Mouse (Mus musculus): Measurements from ENCODE around the gene Tsg101.
"Not testable (repeated sequence)": the region's sequence is repeated elsewhere in the genome, so short reads cannot be mapped to it uniquely, and the experiment has no call there.

The Tsg101 gene

DNA sequence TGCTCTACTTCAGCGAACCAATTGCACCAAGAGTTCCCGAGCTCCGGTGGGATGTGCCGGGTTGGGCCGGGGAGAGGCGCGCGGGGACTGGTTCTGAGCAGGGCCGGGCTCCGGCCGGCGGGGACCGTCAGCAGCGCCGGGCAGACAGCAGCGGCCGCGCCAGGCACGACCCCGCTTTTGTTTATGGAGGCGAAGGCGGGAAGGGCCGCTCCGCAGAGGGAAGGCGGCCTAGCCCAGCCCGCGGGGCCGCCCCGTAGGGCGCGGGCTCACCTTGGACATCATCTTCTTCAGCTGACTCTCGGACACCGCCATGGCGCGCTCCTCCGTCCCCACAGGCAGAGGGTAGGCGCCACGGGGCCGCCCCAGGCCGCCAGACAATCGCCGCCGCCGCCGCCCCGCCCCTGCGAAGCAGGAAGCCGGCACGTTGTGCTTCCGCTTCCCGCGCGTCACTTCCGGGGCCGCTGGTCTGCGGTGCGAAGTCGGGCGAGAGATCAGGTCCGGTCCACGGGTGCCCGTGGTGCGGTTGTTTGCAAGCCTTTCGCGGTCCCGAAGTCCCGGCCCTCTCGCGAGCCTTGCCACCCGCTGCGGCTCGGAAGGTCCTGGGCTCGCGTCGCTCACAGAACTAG lies at the start of gene Tsg101:
Gene Tsg101, minus strand, starts transcription at position 419 of the 626 bp plus-strand sequence.
- peak; percentile 95 for DNase-seq (ENCODE audit: low read depth, low spot score)

DNA sequence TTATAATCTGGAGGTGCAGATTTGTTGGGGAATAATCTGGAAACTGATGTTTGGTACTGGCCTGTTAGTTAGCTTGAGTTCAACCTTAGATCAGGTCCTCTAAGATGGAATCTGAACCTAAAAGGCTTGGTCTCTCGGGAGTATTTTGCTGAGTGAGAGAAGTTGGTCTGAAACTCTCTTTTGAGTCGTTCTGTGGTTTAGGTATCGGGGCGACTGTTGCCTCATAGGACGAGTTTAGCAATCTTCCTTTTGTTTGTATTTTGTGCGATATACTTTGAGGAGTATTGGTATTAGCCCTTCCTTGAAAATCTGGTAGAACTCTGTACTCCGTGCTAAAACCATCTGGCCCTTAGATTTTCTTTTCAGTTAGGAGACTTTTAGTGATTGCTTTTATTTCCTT lies 44.3 kb upstream of the Tsg101 start:
- no peak for DNase-seq (ENCODE audit: low read depth, low spot score)

DNA sequence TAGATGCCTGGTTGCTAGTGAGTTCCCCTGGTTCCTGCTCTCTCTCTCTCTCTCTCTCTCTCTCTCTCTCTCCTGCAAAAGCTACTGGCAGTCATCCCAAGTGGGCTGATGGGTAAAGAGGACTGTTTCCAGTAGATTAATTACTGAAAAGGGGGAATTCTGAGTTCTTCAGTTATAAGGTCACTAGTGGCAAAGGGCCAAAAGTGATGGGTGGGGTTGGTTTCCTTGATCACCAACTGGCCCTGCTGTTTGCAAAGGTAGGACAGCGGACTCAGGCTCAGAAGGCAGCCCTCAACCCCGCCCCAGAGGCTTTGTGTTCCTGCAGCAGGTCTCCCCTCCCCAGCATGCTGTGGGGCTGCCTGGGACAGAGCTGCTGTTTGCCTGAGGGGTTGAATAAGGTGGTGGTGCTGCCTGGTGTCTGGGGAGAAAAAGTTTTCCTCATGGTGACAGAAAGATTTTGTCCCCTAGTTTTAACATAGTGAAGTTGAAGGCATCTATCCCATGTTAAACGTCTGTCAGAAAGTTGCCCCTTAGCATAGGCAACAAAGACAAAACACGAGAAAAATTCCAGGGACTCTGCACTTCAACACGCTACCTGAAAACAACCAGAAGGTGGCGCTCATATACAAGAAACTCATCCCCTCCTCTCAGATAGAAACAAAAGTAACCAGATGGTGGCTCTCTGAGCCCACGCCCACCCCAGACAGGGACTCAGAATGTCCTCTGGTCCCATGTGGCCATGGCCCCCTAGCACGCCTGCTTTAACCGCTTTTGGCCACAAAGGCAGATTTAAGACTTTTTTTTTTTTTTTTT lies 43.2 kb upstream of the Tsg101 start:
- DNase-seq (ENCODE audit: low read depth, low spot score), result peak; percentile 85

DNA sequence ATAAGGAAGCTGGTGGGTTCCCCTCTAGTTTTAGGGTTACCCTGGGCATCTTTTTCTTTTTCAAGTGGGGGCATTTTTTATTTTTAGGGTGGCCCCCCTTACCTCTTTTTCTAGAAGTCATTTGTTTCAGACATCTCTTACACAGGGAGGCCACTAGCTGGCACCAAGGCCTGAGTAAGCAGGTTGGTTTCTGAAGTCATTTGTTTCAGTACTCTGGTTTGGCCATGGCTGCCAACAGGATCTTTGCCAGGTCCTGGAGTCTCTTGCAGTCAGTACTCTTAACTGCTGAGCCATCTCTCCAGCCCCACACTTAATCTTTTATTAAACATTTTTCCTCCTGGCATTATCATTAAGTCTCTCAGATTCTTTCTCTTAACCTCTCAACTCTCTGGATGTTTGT lies 42.4 kb upstream of the Tsg101 start:
- DNase-seq (ENCODE audit: low read depth, low spot score), result no peak

DNA sequence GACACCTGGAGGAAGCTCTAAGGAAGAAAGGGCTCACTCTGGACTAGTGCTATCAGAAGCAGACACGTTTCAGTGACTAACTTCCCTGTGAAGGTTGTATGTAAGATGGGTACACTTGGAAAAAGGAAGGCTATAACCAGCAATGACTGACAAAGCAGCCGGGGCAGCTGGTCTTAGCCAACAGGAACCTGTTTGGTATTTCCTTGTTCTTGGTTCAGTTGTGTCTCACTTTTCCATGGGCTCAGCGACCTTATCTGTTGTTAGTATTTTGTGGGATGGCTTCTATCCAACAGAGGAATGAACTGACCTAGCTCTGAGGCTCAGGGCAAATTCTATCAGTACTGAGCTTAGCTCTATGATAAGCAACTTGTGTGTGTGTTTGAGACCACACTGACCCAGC lies 41.2 kb upstream of the Tsg101 start:
- DNase-seq (ENCODE audit: low read depth, low spot score), result no peak

DNA sequence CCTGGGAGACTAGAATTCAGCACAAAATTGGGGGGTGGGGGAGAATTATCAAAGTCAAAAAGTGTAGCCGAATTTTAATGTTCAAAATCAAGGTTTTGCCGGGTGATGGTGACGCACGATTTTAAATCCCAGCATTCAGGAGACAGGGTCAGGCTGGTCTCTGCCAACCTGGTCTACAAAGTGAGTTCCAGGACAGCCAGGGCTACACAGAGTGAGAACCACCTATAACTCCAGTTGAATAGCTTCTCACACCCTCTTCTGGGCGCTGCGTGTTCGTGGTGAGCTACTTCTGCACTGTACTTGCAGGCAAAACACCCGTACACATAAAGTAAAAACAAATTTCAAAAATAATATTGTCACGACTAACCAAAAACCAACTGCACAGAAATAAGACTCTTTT lies 39.1 kb upstream of the Tsg101 start:
- no peak for DNase-seq (ENCODE audit: low read depth, low spot score)

DNA sequence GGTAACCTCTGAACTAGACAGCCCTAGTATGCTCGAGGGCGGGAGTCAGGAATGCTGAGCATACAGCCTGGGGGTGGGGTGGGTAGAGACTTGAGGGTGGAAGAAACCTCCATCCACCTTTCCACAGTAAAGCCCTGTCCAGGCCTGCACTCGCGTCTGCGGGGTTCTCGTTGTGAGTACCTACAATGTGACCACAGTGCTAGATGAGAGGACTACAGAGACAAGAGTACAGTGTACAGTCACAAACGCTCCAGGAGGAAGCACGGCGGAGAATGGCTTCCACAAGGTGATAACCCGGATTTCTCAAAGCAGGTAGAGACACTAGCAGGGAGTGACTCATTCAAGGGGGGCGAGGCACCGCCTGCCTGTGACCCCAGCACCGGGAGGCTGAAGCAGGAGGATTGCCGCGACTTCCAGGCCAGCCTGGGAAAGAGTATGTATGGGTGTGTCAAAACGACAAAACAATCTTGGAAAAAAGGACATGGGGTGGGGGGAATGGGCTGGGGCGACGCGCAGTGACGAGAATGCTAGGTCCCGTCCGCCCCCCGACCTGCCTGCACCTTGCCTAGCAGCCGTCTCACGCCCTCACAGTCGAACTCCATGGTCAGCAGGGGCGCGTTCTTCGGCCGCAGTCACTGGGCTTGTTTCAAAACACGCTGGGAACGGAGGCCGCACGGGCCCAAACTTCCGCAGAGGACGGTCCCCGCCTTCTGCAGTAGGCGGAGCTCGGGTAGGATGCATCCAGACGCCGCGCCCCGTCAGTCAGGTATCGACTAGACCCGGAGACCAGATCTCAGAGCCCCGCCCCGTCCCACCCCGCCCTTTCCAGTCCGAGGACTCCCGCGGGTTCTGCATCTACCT lies 38.3 kb upstream of the Tsg101 start, which contains the start of gene Uevld:
Gene Uevld, minus strand, starts transcription at position 697 of the 861 bp plus-strand sequence.
- DNase-seq (ENCODE audit: low read depth, low spot score), result peak; percentile 98

DNA sequence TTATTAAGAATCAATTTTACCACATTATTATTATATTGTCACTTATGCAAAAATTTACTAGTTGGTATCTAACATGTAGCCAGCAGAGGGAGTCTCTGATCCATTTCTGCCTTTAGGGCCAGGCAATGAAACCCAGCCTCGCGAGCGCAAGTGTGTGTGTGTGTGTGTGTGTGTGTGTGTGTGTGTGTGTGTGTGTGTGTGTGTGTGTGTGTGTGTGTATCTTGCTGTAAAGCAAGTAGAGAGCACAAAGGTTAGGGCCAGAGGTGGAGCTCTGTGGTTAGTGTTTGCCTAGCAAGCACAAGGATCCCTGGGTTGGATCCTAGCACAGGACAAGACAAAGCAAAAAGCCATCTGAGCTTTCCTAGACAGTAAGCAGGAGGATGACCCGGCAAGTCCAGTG lies 16.1 kb upstream of the Tsg101 start:
- DNase-seq (ENCODE audit: low read depth, low spot score), result peak; percentile 52

DNA sequence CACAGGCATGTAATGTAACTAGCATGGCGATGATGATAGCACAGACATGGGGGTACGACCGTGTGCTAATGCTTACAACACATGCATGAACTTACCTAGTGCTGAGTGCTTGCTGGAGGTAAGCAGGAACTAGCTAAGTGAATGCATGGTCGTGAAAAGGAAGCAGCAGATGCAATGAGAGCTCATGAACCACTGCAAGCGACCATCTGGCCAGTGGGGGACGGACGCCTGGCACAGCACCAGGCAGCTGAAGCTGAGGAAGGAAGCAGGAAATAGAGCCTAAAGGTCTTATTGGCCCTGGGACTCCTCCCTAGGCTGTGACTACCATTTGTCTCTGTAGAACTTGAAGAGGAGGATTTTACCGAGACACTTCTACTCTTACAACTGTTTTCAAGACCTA lies 15.0 kb upstream of the Tsg101 start:
- DNase-seq (ENCODE audit: low read depth, low spot score), result no peak

DNA sequence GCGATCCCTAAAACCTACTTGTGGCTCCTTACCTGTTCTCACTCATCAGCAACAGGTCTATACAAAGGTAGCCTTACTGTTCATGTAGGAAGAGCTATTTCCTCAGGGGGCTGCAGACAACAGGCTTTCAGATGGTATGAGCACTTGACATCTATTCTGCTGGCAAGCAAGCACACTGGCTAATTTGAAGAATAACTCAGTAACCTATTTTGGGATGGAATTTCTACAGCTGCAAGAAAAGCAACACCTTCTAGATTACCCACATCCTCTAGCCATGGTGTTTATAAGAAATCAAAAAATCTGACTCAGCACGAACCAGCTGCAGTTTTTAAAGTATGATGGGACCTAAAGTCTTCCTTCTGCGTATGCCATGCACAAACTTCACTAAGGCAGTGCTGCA lies 11.6 kb upstream of the Tsg101 start:
- no peak for DNase-seq (ENCODE audit: low read depth, low spot score)

DNA sequence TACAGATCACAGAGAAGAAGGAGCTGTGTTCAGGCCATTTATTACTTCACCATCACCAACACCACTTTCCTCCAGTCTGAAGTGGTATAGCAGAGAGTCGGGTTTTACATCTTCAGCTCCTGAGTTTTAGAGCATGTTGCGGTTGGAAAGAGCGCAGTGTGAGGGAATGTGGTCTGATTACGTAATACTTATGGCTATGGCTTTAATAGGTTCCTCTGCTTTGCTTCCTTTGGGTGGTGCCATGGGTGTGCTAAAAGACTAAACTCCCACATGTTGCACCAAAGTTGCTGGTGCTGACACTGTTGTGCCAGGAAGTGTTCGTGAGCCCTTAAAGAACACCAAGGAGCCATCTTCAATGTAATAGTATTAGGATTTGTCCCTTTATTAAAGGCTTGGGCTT lies 8.5 kb upstream of the Tsg101 start:
- no peak for DNase-seq (ENCODE audit: low read depth, low spot score)

DNA sequence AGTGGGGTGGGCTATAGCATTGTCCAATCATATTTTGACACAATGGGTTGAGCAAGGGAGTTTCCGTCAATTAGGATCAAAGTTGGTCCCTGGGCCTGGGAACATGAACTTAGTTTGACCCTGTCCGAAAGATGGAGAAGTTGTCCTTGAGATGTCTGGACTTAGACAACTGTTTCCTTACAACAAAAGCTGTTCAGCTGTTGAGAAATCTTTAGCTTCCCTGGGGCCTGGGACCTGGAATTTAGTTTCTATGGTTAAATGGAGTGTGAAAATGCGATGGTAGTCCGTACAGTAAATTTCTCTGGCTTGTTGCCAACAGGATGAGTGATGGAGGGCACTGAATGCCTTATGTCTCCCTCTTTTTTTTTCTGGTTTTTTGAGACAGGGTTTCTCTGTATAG lies 2.3 kb upstream of the Tsg101 start:
- no peak for DNase-seq (ENCODE audit: low read depth, low spot score)

DNA sequence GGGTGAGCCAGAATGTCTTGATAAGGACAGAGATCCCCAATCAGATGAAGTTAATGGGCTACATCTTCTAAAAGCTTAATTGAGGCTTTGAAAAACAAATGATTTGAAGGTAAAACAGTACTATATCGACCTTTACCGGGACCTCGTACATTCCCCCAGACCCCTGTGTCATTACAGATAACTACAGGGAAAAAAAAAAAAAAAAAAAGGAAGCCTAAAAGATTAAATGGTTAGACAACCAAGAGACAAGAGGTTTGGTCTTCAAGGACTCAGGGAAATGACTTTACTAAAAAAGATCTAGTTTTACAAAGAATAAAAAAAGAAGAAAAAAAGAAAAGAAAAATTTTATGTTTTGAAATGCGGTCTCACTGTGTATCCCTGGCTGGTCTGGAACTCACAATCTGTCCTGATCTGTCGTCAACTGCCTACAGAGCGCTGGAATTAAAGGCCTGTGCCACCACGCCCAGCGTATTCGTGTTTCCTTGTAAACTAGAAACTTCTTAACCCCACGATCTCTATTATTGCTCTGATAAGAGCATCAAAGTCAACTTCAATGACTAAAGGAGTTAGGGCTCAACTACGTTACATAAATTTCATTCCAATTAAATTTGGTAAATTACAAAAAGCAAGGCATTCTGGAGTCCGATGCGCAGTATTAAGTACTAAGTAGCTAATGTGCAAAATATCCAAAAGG lies 944 bp downstream of the Tsg101 start:
- peak; percentile 29 for DNase-seq (ENCODE audit: low read depth, low spot score)

DNA sequence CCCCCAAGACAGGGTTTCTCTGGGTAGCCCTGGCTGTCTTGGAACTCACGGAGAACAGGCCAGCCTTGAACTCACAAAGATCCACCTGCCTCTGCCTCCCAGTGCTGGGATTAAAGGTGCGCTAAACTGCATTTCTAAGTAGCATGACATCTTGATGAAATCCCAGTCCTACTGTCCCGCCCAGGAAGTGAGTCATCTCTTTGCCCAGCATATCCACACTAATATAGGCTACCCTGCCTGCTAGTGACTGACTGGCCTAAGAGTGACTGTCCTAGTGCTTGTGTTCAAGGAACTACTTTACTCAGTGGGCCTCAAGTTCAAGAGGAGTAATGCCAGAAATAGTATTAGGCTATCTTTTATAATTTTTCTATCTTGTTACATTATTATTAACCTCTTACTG lies 3.4 kb downstream of the Tsg101 start:
- no peak for DNase-seq (ENCODE audit: low read depth, low spot score)

DNA sequence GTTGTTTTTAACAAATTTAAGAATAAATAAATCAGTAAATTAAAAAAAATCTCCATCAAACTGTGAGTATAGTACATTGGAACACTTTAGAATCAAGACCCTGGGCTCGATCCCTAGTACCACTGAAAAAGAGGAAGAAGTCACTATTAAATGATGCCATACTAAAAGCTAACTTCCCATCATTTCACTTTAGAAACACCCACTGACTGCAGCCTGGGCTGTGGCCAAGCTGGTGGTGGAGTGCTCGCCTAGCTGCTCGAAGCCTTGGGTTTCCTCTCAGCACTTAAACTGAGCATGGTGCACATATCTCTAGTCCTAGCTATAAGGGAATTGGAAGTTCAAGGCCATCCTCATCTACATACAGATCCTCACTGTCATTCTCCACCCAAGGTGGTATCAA lies 8.5 kb downstream of the Tsg101 start:
- no peak for DNase-seq (ENCODE audit: low read depth, low spot score)

DNA sequence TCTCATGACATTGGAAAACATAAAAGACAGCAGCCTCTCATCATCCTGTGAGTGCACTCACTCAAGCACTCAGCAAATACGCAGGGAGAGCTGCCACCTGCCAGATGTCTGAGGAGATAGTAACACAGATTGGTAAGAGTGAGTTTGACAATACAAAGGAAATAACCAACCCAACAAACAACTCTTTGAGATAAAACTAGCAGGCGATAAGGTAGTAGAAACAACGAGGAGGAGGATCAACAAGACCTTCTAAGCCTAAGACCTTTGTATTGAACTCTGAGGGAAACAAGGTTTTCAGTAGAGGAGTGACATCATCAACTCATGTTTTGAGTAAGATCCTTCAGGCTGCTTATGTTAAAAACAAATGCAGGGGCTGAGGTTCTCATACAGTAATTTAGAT lies 20.4 kb downstream of the Tsg101 start:
- DNase-seq (ENCODE audit: low read depth, low spot score), result no peak

DNA sequence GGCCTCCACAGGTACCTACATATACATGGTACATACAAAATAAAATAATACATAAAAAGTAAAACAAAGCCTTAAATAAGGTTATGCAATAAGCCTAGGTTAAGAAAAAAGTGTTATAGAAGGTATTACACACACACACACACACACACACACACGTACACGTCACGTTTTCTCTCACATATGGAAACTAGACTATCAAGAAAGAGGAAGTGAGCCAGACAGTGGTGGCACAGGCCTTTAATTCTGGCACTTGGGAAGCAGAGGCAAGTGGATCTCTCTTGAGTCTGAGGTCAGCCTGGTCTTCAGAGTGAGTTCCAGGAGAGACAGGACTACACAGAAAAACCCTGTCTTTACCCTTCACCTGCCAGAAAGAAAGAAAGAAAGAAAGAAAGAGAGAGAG lies 24.3 kb downstream of the Tsg101 start:
- DNase-seq (ENCODE audit: low read depth, low spot score), result no peak

DNA sequence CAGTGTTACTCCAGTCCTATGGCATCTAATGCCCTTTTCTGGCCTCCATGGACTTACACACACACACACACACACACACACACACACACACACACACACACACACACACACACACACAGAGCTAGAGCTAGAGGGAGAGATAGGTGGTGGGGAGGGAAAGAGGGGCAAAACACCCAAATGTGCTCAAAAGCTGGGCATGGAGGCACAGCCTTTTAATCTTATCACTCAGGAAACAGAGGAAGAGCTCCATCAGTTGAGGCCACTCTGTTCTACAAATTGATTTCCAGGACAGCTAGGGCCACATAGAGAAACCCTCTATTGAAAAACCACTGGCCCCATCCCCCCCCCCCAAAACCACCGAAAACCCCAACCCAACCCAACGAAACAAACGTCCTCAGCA lies 36.5 kb downstream of the Tsg101 start:
- no peak for DNase-seq (ENCODE audit: low read depth, low spot score)

DNA sequence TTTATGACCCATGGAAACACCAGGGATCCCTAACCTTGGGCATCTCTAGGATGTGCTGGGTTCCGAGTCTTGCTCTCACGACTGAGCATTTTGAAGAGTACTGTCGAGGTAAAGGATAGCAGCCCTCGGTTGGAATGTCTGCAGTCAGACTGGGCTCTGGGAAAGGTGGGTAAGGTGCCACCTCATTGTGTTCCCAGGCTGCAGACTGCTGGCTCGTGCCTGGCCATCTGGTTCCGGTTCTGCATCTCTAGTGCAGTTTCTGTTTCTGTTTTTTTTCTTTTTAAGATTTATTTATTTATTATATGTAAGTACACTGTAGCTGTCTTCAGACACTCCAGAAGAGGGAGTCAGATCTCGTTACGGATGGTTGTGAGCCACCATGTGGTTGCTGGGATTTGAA lies 37.8 kb downstream of the Tsg101 start:
- DNase-seq (ENCODE audit: low read depth, low spot score), result not testable (repeated sequence)

DNA sequence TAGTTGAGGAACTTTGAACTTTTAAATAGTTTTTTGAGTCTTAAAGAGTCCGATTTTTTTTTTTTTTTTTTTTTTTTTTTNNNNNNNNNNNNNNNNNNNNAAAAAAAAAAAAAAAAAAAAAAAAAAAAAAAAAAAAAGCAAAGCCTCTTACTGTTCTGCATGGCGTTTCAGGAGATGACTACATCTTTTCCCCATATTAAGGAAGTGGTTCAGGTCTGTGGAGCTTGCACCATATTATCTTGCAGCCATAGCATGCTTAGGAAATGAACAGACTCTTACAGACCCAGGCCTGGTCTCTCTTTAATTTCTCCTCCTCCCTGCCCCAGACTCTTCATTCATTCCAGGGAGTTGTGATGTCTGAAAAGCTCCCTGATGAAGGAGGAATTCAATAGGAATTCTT lies 38.8 kb downstream of the Tsg101 start:
- DNase-seq (ENCODE audit: low read depth, low spot score), result no peak

DNA sequence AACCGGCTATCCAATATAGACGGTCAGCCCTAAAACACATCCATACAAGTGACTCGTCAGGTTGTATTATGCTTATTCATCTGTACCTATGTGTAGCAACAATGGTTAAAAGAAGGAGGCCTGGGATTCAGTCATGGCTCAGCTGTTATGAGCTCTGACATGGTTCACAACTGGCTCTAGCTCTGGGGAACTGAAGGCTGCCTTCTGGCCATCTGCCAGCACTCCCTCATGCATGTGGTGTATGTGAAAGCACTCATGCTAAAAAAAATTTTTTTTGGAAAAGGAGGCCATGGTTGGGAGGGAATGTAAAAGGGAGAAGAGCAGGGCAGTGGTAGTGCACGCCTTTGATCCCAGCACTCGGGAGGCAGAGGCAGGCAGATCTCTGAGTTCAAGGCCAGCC lies 39.9 kb downstream of the Tsg101 start:
- no peak for DNase-seq (ENCODE audit: low read depth, low spot score)

DNA sequence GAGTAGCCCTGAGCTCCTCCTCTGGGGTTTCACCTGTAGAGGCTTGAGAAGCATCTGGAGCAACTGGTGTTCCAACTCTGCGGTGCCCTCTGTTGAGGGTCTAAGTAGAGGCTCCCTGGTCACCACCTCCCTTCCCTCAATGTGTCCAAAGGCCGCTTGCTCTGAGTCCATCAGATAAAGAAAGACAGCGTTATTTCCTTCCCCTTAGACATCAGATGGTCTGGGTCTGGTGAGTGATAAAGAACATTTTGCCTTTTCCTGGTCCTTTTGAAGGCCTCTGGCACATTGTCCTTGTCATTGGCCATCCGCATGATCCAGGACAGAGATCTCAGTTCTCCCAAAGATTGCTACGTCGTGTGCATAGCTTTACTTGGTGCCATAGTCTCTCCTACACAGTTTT lies 42.5 kb downstream of the Tsg101 start:
- no peak for DNase-seq (ENCODE audit: low read depth, low spot score)

Data from ZHBTc4 (cell line).